Mouse (Mus musculus) heart, adult 9 months (tissue): ENCODE data around the gene Rrnad1.

Source experiments
- DNase-seq, 2 experiments: peaks; one replicate each; pipeline ENCODE4 v3.0.0; 2022; ENCODE audit warnings: low spot score in 2 of 2

Gene Rrnad1

GRCm38 (mm10) chr3:87930078-87930795 is at the start of gene Rrnad1, which contains the start of gene Isg20l2:
TSS of gene Rrnad1 (minus strand) at chr3:87930717.
TSS of gene Isg20l2 (plus strand) at chr3:87930314.
- DNase-seq, result peak; percentile 96

- DNase-seq, result no peak
Observed at GRCm38 (mm10) chr3:87980085-87980484, 49.6 kb upstream of the Rrnad1 start.

DNA sequence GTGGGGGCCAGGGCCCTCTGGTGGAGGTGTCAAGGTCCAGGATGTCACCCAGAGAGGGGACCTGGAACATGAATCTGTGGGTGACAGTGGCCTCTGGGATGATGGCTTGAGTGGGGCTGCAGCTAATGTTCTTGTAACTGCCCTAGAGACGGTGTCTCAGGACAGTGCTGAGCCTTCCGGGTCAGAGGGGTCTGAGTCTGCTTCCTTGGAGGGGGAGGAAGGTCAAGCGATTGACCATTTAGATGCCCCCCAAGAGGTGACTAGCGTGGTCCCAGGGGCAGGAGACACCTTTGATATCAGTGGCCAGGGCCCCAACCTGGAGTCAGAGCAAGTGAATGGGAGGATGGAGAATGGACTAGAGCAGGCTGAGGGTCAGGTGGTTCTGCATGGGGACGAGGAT is 49.0 kb upstream of the Rrnad1 start:
- no peak for DNase-seq

- peak; percentile 66 to 69 for DNase-seq
Observed at GRCm38 (mm10) chr3:87974381-87974987, 44.0 kb upstream of the Rrnad1 start.

- DNase-seq, result no peak
Observed at GRCm38 (mm10) chr3:87973593-87974380, 43.3 kb upstream of the Rrnad1 start.

DNA sequence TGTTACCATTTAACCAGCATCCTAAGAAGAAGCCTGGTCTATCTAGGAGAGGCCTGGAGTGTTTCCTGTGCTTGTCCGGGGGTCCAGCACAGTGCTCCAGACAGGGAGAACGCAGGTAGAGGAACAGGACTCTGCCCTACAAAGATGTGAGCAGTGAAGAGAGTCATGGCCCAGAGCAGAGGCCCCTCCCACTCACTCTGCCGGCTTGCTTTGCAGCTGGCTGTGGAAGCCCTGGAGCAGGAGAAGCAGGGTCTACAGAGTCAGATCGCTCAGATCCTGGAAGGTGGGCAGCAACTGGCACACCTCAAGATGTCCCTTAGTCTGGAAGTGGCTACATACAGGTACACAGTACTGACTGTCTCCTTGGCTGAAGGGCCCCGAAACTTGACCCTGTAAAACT is 42.3 kb upstream of the Rrnad1 start:
- no peak for DNase-seq

DNA sequence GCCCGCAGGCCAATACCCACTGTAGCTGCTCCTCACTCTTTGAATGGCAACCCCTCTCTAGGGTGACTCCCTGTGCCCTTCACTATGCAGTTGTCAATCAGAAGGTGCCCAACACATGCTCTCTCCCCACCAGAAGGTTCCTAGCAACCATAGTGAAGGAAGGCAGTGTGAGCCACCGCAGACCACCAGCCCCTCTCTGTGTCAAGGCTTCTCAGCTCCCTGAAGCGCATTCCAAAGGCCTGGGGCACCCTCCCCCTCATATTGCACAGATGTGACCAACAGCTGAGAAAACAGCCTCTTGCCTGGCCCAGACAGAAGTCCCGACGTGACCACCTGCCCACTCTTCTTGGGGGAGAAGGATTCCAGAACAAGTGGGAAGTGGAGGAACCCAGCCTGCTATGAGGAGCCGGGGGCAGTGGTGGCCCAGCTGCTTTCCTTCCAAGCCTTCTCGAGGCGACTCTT is 41.7 kb upstream of the Rrnad1 start:
- DNase-seq, result no peak

- no peak for DNase-seq
Observed at GRCm38 (mm10) chr3:87971489-87972202, 41.1 kb upstream of the Rrnad1 start.

DNA sequence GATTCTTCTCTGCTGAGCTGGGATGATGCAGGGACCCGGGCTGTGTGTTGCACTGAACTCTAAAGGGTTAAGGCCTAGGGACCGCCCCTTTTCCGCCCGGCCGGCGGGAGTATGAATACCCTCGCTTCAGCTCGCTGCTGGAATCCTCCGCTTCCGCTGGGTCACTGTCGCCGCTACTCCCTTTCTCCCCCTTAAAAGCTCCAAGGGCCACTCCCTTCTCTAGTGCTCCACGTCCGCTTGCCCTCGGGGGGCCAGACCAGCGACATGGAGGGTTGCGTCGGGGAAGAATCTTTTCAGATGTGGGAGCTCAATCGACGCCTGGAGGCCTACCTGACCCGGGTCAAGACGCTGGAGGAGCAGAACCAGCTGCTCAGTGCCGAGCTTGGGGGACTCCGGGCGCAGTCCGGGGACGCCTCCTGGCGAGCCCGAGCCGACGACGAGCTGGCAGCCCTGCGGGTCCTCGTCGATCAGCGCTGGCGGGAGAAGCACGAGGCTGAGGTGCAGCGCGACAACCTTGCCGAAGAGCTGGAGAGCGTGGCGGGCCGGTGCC is 40.5 kb upstream of the Rrnad1 start, which contains the start of gene Nes:
Nes (plus strand) TSS at position 140 of the 550 bp plus-strand sequence.
- peak; percentile 75 to 85 for DNase-seq

DNA sequence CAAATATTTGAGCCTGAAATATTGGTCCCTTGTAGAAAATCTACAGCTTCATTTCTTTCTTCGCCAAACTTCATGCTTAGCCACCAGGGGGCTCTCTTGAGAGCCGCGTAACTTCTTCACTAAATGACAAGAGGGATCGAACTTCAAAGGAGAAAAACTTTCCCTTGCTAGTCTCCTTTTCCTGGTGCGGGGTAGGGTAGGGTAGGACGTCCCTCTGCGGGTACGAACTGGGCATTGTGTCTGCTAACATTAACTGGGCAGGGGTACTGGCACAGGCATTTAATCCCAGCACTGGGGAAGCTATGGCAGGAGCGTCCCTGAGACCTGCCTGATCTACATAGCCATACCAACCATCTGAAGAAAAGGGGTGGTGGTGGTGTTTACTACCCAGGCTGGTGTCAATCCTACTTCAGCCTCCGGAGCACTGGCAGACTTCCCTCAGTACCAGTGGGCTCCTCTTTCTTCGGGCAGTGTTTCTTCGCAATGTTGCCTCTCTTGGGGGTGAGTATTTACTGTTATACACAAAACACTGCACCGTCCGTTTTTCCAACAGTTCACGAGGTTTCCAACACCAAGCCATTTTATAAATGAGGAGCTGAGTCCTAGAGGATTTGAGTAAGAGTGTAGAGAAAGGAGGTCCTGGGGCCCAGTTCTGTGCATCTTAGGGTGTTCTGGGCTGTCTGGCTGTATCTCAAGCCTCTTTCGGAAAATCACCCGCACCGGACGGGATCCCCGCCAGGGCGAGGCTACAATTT is 39.8 kb upstream of the Rrnad1 start:
- DNase-seq, result peak; percentile 42 to 64

GRCm38 (mm10) chr3:87960586-87961191 is 30.2 kb upstream of the Rrnad1 start:
- peak; percentile 87 to 90 for DNase-seq

- DNase-seq, result no peak
Observed at GRCm38 (mm10) chr3:87960191-87960585, 29.7 kb upstream of the Rrnad1 start.

GRCm38 (mm10) chr3:87959371-87959770 is 28.9 kb upstream of the Rrnad1 start:
- no peak for DNase-seq

DNA sequence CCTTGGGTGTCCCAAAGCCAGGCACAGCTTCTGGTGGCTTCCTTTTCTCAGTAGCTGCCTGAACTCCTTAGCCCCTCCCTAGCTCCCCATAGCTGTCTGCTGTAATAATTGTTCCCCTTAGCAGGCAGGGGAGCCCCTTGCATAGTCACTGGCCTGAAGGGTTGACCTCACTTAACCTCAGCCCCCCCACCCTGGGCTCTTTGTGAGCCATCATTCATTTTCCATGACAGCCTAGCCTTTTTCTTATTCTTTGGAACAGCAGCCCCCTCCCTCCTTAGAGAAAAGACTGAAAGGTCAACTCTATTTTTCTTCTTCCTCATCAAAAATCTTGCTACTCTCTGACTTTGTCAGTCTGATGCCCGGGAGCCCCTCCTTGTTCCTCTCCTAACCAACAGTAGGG is 28.4 kb upstream of the Rrnad1 start:
- DNase-seq, result no peak

GRCm38 (mm10) chr3:87958476-87958875 is 28.0 kb upstream of the Rrnad1 start:
- no peak for DNase-seq

DNA sequence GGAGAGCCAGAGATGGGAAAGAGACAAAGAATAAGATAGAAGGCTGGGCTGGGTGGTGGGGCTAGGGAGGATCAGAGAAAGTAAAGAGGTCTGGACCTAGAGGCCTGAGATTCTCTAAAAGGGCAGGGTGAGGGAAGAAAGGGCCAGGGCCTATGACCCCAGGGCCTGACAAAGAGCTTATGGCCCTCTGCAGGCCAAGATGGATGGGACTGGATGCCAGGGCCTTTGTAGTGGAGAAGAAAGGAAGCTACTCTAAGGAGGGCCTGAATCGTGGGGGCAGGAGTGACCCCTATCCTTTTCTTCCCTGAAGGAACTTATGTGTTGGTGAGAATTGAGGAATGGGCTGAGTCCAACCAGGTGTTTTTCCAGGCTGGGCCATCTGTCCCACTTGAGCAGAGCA is 27.5 kb upstream of the Rrnad1 start:
- no peak for DNase-seq

GRCm38 (mm10) chr3:87952440-87952839 is 21.9 kb upstream of the Rrnad1 start:
- no peak for DNase-seq

DNA sequence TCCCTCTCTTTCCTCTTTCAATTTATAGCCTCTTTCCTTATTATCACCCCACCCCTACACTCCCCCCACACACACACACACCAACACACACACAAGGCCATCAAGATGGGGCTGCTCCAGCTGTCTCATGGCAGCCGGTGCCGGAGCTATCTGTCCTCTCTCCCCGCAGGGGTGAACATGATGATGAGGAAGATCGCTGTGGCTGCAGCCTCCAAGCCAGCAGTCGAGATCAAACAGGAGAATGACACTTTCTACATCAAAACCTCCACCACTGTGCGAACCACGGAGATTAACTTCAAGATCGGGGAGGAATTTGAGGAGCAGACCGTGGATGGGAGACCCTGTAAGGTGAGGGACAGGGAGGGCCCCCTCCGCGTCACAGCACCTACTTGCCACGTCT is 21.4 kb upstream of the Rrnad1 start:
- DNase-seq, result no peak

DNA sequence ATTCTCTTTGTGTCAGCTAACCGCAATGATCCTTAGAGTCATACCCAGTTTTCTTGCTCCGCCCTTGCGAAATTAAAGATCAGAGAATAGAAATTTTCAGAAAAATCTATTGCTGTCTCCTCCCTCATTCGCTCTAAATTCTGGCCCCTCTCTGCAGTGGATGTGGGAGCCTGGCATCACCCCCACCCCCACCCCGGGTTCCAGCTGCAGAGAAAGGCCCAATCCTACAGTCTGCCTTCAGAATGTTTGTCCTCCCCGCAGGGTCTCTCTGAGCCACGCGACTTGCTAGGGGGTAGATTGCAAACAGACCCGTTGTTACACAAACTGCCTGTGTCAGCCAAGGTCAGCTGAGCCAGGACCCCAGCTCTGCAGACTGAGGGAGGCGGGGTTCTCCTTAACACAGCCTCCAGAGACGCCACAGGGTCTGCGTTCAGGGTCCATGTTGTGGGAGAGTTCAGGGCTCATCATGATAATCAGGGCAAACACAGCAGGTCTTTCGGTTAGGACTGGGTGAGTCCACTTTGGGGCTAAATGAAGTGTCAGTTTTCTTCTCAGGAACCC is 19.5 kb upstream of the Rrnad1 start:
- DNase-seq, result no peak
